Mouse (Mus musculus) lung, postnatal 0 days (tissue): ENCODE results near the gene Gm20708. TPM values are rescaled to one million over a fixed set of nuclear protein-coding genes. Genes with fewer than 3 reads are reported as not detected.

ENCODE experiments used
- ATAC-seq: fragments of 200-750 bp; cut with Nextera tagmentation; 2 replicates; pipeline ENCODE4 v1.8.0; 2017; ENCODE audit warnings: moderate library complexity
- DNase-seq: peaks from one replicate; pipeline ENCODE4 v3.0.0-alpha.2; 2016; ENCODE audit warnings: low spot score
- H3K27ac ChIP-seq: fragments of 300-500 bp; sonication (generic); 2 replicates; pipeline ENCODE4 v1.5.1; 2014; ENCODE audit warnings: antibody characterized with exemption, mild to moderate bottlenecking, low read length, mixed read lengths
- H3K27me3 ChIP-seq: fragments of 300-500 bp; sonication (generic); replicated peaks from 2 replicates; pipeline ENCODE4 v1.6.1; 2014; ENCODE audit warnings: low read length, mixed read lengths; ENCODE audit not compliant: insufficient read depth
- H3K36me3 ChIP-seq: fragments of 300-500 bp; sonication (generic); 2 replicates; pipeline ENCODE4 v1.6.1; 2014; ENCODE audit warnings: low read length, mixed read lengths; ENCODE audit not compliant: insufficient read depth
- H3K4me1 ChIP-seq: fragments of 300-500 bp; sonication (generic); 2 replicates; pipeline ENCODE4 v1.6.1; 2014; ENCODE audit warnings: antibody characterized with exemption, low read depth, low read length, mixed read lengths; ENCODE audit not compliant: insufficient read depth
- H3K4me2 ChIP-seq: fragments of 300-500 bp; sonication (generic); replicated peaks from 2 replicates; pipeline ENCODE4 v1.6.1; 2014; ENCODE audit warnings: low read depth, mild to moderate bottlenecking, low read length, moderate library complexity, mixed read lengths
- H3K4me3 ChIP-seq: fragments of 300-500 bp; sonication (generic); 2 replicates; pipeline ENCODE4 v1.5.1; 2014; ENCODE audit warnings: low read depth, low read length
- H3K9ac ChIP-seq: fragments of 300-500 bp; sonication (generic); replicated peaks from 2 replicates; pipeline ENCODE4 v1.6.1; 2014; ENCODE audit warnings: low read depth, mild to moderate bottlenecking
- H3K9me3 ChIP-seq: fragments of 300-500 bp; sonication (generic); 2 replicates; pipeline ENCODE4 v1.6.1; 2016; ENCODE audit warnings: low read length, mixed read lengths
- CTCF ChIP-seq: IDR thresholded peaks from 2 replicates; pipeline ENCODE4 v1.5.1; 2016; ENCODE audit warnings: antibody characterized with exemption, mild to moderate bottlenecking
- EP300 ChIP-seq: IDR thresholded peaks from 2 replicates; pipeline ENCODE4 v1.6.1; 2016; ENCODE audit warnings: antibody characterized with exemption, mild to moderate bottlenecking, control low read depth
- whole genome bisulfite sequencing: fragments of 180-500 bp; shearing (Covaris S2); extraction: QIAGEN DNeasy Blood & Tissue Kit; methylation state at CpG from one replicate; pipeline ENCODE4 v1.1.7; 2014; 5-methylcytosine and 5-hydroxymethylcytosine counted together
- polyA plus RNA-seq: library from polyadenylated mRNA; unstranded; fragments of >200 nt; fragmentation: Nextera tagmentation; extraction: Ambion mirVana; gene quantifications from 2 replicates; pipeline ENCODE4 v1.2.1, GENCODE M21; 2015

Gene Gm20708
- polyA plus RNA-seq, 1 experiment from 2014 or later, result 0.27 TPM

DNA sequence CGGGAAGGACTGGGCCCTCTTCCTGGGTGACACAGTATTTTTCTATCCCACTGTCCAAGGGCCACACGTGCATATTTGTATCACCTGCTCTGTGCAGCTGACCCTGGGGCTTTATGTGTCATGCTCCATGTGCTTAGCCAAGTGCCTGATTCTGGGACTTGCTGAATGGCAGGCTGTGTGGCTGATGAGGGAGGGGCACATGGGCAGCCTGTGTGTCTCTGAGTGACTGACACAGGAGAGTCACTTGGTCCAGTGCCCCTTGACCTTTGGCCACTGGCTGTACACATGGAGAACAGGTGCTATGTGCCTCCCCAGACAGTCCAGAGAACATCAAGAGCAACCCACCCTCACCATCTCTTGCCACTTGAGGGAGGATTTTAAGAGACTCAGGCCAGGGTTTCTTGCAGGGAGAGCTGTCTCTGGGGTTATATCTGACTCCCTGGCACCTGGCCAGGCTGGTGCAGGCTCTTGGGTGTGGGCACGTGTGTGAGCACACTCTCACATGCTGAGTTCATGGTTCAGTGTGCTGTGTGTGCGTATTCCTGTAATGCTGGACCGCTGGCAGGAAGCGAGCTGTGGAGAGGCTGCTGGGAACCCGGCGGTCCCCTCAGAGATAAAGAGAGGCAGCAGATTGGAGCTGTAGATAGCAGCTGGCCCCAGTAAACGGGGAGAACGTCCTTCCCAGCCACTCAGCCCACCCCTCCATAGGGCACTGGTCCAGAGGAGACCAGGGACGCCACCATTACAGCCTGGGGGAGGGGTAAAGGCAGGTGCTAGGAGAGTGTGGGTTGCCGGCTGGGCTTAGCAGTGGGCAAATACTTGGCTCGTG is 68.7 kb downstream of the Gm20708 start:
- Histone ChIP-seq H3K9me3 (no peaks in the 10 kb centered on the region), H3K4me1 (peaks cover 34% of the 10 kb centered on the region; the same call in 1 of the 2 replicates), H3K27ac (peak overlapping the region; percentile 43; the same call in 1 of the 2 replicates), H3K36me3 (no peaks in the 10 kb centered on the region), H3K27me3 (no peaks in the 10 kb centered on the region), H3K4me2 (peak overlapping the region; percentile 22; the same call in 1 of the 2 replicates), H3K9ac (no peak overlapping the region), H3K4me3 (no peak overlapping the region)
- TF ChIP-seq CTCF, result no peak
- peak; percentile 64 for TF ChIP-seq EP300
- peak; percentile 72 for DNase-seq
- WGBS, result 10% methylated on average over 13 of the region's 13 CpGs
- peak; percentile 27 for ATAC-seq

GRCm38 (mm10) chr11:117878892-117879291 is 69.4 kb downstream of the Gm20708 start:
- no peak for DNase-seq
- Histone ChIP-seq H3K4me3 (no peak overlapping the region), H3K27me3 (no peaks in the 10 kb centered on the region), H3K4me2 (no peak overlapping the region), H3K4me1 (peaks cover 33% of the 10 kb centered on the region; the same call in 1 of the 2 replicates), H3K9me3 (no peaks in the 10 kb centered on the region), H3K27ac (peak overlapping the region; percentile 43; the same call in 1 of the 2 replicates), H3K9ac (no peak overlapping the region), H3K36me3 (no peaks in the 10 kb centered on the region)
- TF ChIP-seq EP300 (no peak), CTCF (no peak)
- WGBS, result 32% methylated on average over 8 of the region's 8 CpGs
- no peak for ATAC-seq

- Histone ChIP-seq H3K4me3 (no peak overlapping the region), H3K4me1 (peaks cover 33% of the 10 kb centered on the region; the same call in 1 of the 2 replicates), H3K27me3 (no peaks in the 10 kb centered on the region), H3K27ac (no peak overlapping the region), H3K9ac (no peak overlapping the region), H3K36me3 (no peaks in the 10 kb centered on the region), H3K9me3 (no peaks in the 10 kb centered on the region), H3K4me2 (no peak overlapping the region)
- 73% methylated on average over 6 of the region's 6 CpGs for WGBS
- TF ChIP-seq CTCF (no peak), EP300 (no peak)
- DNase-seq (peak; percentile 69), ATAC-seq (no peak)
These were observed 70.2 kb downstream of the Gm20708 start for GRCm38 (mm10) chr11:117879676-117880075.

- no peaks in the 10 kb centered on the region for H3K36me3 ChIP-seq
- no peak overlapping the region for H3K9ac ChIP-seq
- H3K4me1 ChIP-seq, result peaks cover 33% of the 10 kb centered on the region; the same call in 1 of the 2 replicates
- no peak overlapping the region for H3K4me3 ChIP-seq
- no peaks in the 10 kb centered on the region for H3K9me3 ChIP-seq
- 87% methylated on average over 9 of the region's 9 CpGs for WGBS
- ATAC-seq, result no peak
- no peak for DNase-seq
- no peaks in the 10 kb centered on the region for H3K27me3 ChIP-seq
- H3K27ac ChIP-seq, result 0 out of 2 replicates have a peak overlapping the region, but pooled peaks have one; percentile 78
- H3K4me2 ChIP-seq, result no peak overlapping the region
- TF ChIP-seq EP300, result no peak
- TF ChIP-seq CTCF, result no peak
These were observed 71.0 kb downstream of the Gm20708 start for GRCm38 (mm10) chr11:117880336-117880976.

DNA sequence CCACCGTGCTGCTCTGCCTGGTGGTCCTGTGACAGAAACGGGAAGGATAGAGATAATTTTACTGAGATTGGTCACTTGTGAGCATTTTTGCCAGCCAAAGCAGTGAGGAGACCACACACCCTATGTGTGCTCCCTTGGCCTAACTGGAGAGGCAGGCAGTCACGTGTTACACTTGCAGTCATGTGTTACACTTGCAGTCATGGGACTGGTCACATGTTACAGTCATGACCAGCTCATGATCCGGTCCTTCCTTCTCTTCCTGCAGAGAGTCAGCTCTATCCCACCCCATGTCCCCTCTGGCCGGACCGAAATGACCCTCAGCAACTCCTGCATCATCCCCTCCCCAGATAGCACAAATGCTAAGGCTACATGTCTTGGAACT is 71.5 kb downstream of the Gm20708 start:
- Histone ChIP-seq H3K4me3 (no peak overlapping the region), H3K27me3 (no peaks in the 10 kb centered on the region), H3K4me2 (no peak overlapping the region), H3K9me3 (no peaks in the 10 kb centered on the region), H3K36me3 (no peaks in the 10 kb centered on the region), H3K9ac (no peak overlapping the region), H3K4me1 (peaks cover 36% of the 10 kb centered on the region), H3K27ac (peak overlapping the region; percentile 78)
- DNase-seq, result no peak
- WGBS, result 65% methylated on average over 6 of the region's 6 CpGs
- no peak for ATAC-seq
- no peak for TF ChIP-seq EP300
- no peak for TF ChIP-seq CTCF

DNA sequence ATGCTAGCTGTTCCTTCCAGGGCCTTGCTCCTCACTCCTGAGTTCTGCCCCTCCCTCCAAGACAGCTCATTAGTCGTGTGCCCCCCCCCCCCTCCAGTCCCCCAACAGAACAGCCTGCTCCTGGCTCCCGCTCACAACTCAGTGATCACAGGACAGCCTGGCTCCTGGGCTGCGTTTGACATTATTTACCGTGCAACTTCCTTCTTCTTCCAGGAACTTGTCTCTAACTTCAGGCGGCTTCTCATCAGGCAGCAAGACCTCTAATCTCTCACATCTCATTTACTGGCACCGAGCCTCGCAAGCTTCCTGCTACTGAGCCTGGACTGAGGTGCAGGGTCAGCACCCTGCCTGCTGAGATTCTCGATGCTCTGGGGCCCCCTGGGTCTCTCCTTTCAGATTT is 72.3 kb downstream of the Gm20708 start:
- Histone ChIP-seq H3K9ac (no peak overlapping the region), H3K4me2 (no peak overlapping the region), H3K9me3 (no peaks in the 10 kb centered on the region), H3K27ac (peak overlapping the region; percentile 78), H3K4me1 (peaks cover 38% of the 10 kb centered on the region), H3K36me3 (no peaks in the 10 kb centered on the region), H3K4me3 (no peak overlapping the region), H3K27me3 (no peaks in the 10 kb centered on the region)
- ATAC-seq (peak; percentile 83), DNase-seq (peak; percentile 93)
- TF ChIP-seq CTCF (no peak), EP300 (peak; percentile 85)
- 8% methylated on average over 8 of the region's 8 CpGs for WGBS
